1 mouse cellular context compared by ENCODE assay signal in the genomic region with DNA sequence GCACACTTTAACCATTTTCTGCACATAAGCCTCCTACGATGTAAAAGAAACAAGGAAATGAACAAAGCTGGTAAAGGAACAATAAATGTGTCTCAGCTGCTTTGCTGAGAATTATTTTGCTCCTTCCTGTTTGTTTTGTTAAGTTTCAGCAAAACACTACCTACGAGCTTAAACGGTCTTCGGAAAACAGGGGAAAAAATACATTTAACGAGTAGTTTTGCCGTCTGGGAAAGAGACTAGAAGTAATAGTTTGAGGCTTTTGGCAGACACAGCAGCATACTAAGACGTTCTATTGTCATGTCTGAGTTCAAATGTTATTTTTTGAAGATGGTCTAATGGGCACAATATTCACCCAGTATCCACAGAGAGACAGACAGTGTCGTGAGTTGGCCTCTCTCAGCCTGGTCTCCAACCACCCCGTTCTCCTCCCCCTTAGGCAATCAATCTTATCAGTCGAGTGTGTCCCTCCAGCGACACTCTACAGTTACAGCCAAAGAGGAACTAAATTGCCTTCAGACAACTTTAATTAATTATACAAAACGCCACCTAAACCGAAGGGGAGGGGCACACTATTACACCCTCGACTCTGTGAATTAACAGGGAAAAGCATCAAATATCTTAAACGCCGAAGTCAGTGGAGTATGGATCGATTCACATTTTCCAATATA.
TF ChIP-seq lines count a peak whose summit lies in the region.

No protein-coding gene starts in this region.

TF ChIP-seq in MEL, 35 proteins besides CTCF, POLR2A, EP300 and RAD21 (continued from another document):
- TF ChIP-seq POLR2AphosphoS2 (IDR thresholded peaks at IDR 0.05; ENCODE audit: low read length) (no peak), TBP (IDR thresholded peaks at IDR 0.05; ENCODE audit: low read depth, low read length) (peak; percentile 74), MAZ (IDR thresholded peaks at IDR 0.05; ENCODE audit: low read depth, low read length) (peak; percentile 70; the same call in 1 of the 2 replicates), GABPA (IDR thresholded peaks at IDR 0.05; ENCODE audit: low read depth, low read length) (no peak), E2F4 (IDR thresholded peaks at IDR 0.05; ENCODE audit: borderline replicate concordance, low read depth, low read length) (no peak), HCFC1 (IDR thresholded peaks at IDR 0.05; ENCODE audit: low read depth, low read length) (no peak), USF2 (IDR thresholded peaks at IDR 0.05; ENCODE audit: borderline replicate concordance in 1 of 2, insufficient read depth in 1 of 2, low read depth in 1 of 2, low read length in 2 of 2) (no peak), ELF1 (IDR thresholded peaks at IDR 0.05; ENCODE audit: low read depth, low read length) (0 out of 2 replicates have a peak, but pooled peaks have one; percentile 3), JUND (IDR thresholded peaks at IDR 0.05; ENCODE audit: low read depth, low read length) (no peak), NELFE (IDR thresholded peaks at IDR 0.05; ENCODE audit: low read depth, low read length) (peak; percentile 49), GATA1 (IDR thresholded peaks at IDR 0.05; ENCODE audit: low read depth, low read length) (peak; percentile 87), MXI1 (IDR thresholded peaks at IDR 0.05; ENCODE audit: low read depth, low read length) (peak; percentile 67), MAX (IDR thresholded peaks at IDR 0.05; ENCODE audit: low read length) (peak; percentile 57; the same call in 1 of the 2 replicates), MEF2A (IDR thresholded peaks at IDR 0.05; ENCODE audit: extremely low read depth, insufficient replicate concordance, low read depth, low read length, poor library complexity, severe bottlenecking) (0 out of 2 replicates have a peak, but pooled peaks have one; percentile 7), MYC (IDR thresholded peaks at IDR 0.05; ENCODE audit: low read depth, low read length) (0 out of 2 replicates have a peak, but pooled peaks have one; percentile 55), ZKSCAN1 (IDR thresholded peaks at IDR 0.05; ENCODE audit: low read depth, low read length) (no peak), MAFK (IDR thresholded peaks at IDR 0.05; ENCODE audit: borderline replicate concordance, low read depth, low read length) (no peak), CHD2 (IDR thresholded peaks at IDR 0.05; ENCODE audit: low read length) (no peak), KAT2A (conservative IDR thresholded peaks at IDR 0.05; ENCODE audit: low read depth, low read length) (no peak), UBTF (IDR thresholded peaks at IDR 0.05; ENCODE audit: borderline replicate concordance, insufficient read depth, low read depth, low read length) (no peak), USF1 (IDR thresholded peaks at IDR 0.05; ENCODE audit: low read depth, low read length) (no peak), ZNF384 (IDR thresholded peaks at IDR 0.05; ENCODE audit: low read depth, low read length) (no peak), POLR2AphosphoS5 (IDR thresholded peaks at IDR 0.05; ENCODE audit: borderline replicate concordance, low read depth, low read length) (no peak), BHLHE40 (IDR thresholded peaks at IDR 0.05; ENCODE audit: borderline replicate concordance, low read depth, low read length) (peak; percentile 26; the same call in 1 of the 2 replicates), CHD1 (IDR thresholded peaks at IDR 0.05; ENCODE audit: low read depth, low read length) (no peak; the same call in 1 of the 2 replicates), ETS1 (IDR thresholded peaks at IDR 0.05; ENCODE audit: low read depth, low read length) (peak; percentile 76)
